Mouse (Mus musculus) heart, adult 2 months (tissue): ENCODE measurements at regions not wholly inside any gene's neighbourhood (a gene's known extent, or its start where the extent isn't known, plus 50 kb on each side); places are given as distances from the start of the nearest gene placed in this dataset.

Experiments
- CTCF ChIP-seq: fragments of 200-600 bp; IDR thresholded peaks from 2 replicates; pipeline ENCODE4 v1.8.1; 2022; ENCODE audit warnings: antibody characterized with exemption, mild to moderate bottlenecking, moderate library complexity
- EP300 ChIP-seq: fragments of 200-500 bp; IDR thresholded peaks from 2 replicates; pipeline ENCODE4 v1.6.1; 2011; ENCODE audit warnings: low read depth, low read length, control low read depth; ENCODE audit not compliant: insufficient read depth
- POLR2A ChIP-seq: fragments of 200-500 bp; IDR thresholded peaks from 2 replicates; pipeline ENCODE4 v1.6.1; 2011; ENCODE audit warnings: mild to moderate bottlenecking, low read depth, low read length, control low read depth; ENCODE audit not compliant: insufficient read depth

GRCm38 (mm10) chr10:54601993-54602392, 525.6 kb upstream of the Man1a start:
- TF ChIP-seq CTCF (no peak), POLR2A (no peak), EP300 (no peak)
